Mouse (Mus musculus): ENCODE measurements around the gene Slc39a2. TPM values are rescaled to one million over a fixed set of nuclear protein-coding genes. Genes with fewer than 3 reads are reported as not detected.
"Not testable (repeated sequence)": the region's sequence is repeated elsewhere in the genome, so short reads cannot be mapped to it uniquely, and the experiment has no call there.

The Slc39a2 gene
- polyA plus RNA-seq, 1 experiment from 2014 or later: 0.31 TPM

- no peak overlapping the region for H3K9ac ChIP-seq (ENCODE audit: low read depth, low read length)
- H3K4me1 ChIP-seq (ENCODE audit: control insufficient read depth, insufficient read depth, low read length): peaks cover 5% of the 10 kb centered on the region; the same call in 1 of the 2 replicates
- H3K27me3 ChIP-seq (ENCODE audit: control insufficient read depth, insufficient read depth, low read length): 0 out of 2 replicates have a peak, but pooled peaks cover 2% of the 10 kb centered on the region
- no peaks in the 10 kb centered on the region for H3K9me3 ChIP-seq (replicated peaks; ENCODE audit: control insufficient read depth, low read length)
- H3K27ac ChIP-seq (ENCODE audit: low read depth, low read length): no peak overlapping the region
- H3K4me3 ChIP-seq (ENCODE audit: low read depth, low read length): no peak overlapping the region
- no peak overlapping the region for H3K4me2 ChIP-seq
- H3K36me3 ChIP-seq (ENCODE audit: control insufficient read depth, insufficient read depth, low read length): no peaks in the 10 kb centered on the region
- 69% methylated on average over 16 of the region's 16 CpGs for WGBS (ENCODE audit: insufficient replicate concordance)
- no peak for ATAC-seq (replicated peaks; ENCODE audit: insufficient number of reproducible peaks, low FRiP score, low TSS enrichment)
Observed at GRCm38 (mm10) chr14:51921759-51922570, 29.3 kb downstream of the Slc39a2 start.

- Histone ChIP-seq H3K4me3 (ENCODE audit: low read depth, low read length) (no peak within 1 kb of the TSS), H3K27ac (ENCODE audit: low read depth, low read length) (no peak within 1 kb of the TSS), H3K9ac (ENCODE audit: low read depth, low read length) (no peak within 1 kb of the TSS), H3K27me3 (ENCODE audit: control insufficient read depth, insufficient read depth, low read length) (0 out of 2 replicates have a peak, but pooled peaks cover 2% of the 10 kb centered on the region), H3K4me1 (ENCODE audit: control insufficient read depth, insufficient read depth, low read length) (peaks cover 5% of the 10 kb centered on the region; the same call in 1 of the 2 replicates), H3K36me3 (ENCODE audit: control insufficient read depth, insufficient read depth, low read length) (no peaks in the 10 kb centered on the region), H3K4me2 (no peak within 1 kb of the TSS), H3K9me3 (replicated peaks; ENCODE audit: control insufficient read depth, low read length) (no peaks in the 10 kb centered on the region)
- no peak for ATAC-seq (replicated peaks; ENCODE audit: insufficient number of reproducible peaks, low FRiP score, low TSS enrichment)
- 81% methylated on average over 7 of the region's 7 CpGs for WGBS (ENCODE audit: insufficient replicate concordance)
Observed at GRCm38 (mm10) chr14:51922571-51922865, 29.8 kb downstream of the Slc39a2 start, which contains the start of gene Rnase13. Rnase13 (minus strand) TSS chr14:51922773.

DNA sequence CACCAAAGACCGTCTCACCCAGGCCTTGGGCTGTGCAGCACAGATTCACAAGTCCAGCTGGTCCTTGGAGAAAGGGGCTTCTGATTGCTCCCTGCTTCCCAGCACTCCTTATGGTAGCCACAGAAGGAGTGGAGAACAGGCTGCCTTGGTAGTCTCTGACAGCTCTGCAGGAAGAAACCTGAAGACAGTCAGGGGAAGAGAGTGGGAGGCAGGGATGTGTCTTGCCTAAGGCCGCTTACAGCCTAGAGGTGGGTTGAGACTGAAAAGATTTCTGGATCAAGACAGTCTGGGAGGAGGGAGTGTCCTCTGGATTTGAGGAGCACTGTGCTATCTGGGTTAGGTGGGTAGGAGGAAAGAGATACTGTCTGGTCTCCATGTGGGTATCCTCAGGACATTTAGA lies 30.2 kb downstream of the Slc39a2 start:
- no peak overlapping the region for H3K27ac ChIP-seq (ENCODE audit: low read depth, low read length)
- no peak overlapping the region for H3K4me3 ChIP-seq (ENCODE audit: low read depth, low read length)
- H3K27me3 ChIP-seq (ENCODE audit: control insufficient read depth, insufficient read depth, low read length): 0 out of 2 replicates have a peak, but pooled peaks cover 2% of the 10 kb centered on the region
- WGBS (ENCODE audit: insufficient replicate concordance): 76% methylated on average over 2 of the region's 2 CpGs
- no peak for ATAC-seq (replicated peaks; ENCODE audit: insufficient number of reproducible peaks, low FRiP score, low TSS enrichment)
- H3K9me3 ChIP-seq (replicated peaks; ENCODE audit: control insufficient read depth, low read length): no peaks in the 10 kb centered on the region
- no peaks in the 10 kb centered on the region for H3K36me3 ChIP-seq (ENCODE audit: control insufficient read depth, insufficient read depth, low read length)
- no peak overlapping the region for H3K4me2 ChIP-seq
- no peak overlapping the region for H3K9ac ChIP-seq (ENCODE audit: low read depth, low read length)
- peaks cover 5% of the 10 kb centered on the region; the same call in 1 of the 2 replicates for H3K4me1 ChIP-seq (ENCODE audit: control insufficient read depth, insufficient read depth, low read length)

- WGBS (ENCODE audit: insufficient replicate concordance): 64% methylated on average over 4 of the region's 4 CpGs
- H3K27me3 ChIP-seq (ENCODE audit: control insufficient read depth, insufficient read depth, low read length): 0 out of 2 replicates have a peak, but pooled peaks cover 2% of the 10 kb centered on the region
- H3K9ac ChIP-seq (ENCODE audit: low read depth, low read length): no peak overlapping the region
- no peak; the same call in 1 of the 2 replicates for ATAC-seq (replicated peaks; ENCODE audit: insufficient number of reproducible peaks, low FRiP score, low TSS enrichment)
- no peak overlapping the region for H3K4me3 ChIP-seq (ENCODE audit: low read depth, low read length)
- no peak overlapping the region for H3K27ac ChIP-seq (ENCODE audit: low read depth, low read length)
- no peaks in the 10 kb centered on the region for H3K9me3 ChIP-seq (replicated peaks; ENCODE audit: control insufficient read depth, low read length)
- H3K4me1 ChIP-seq (ENCODE audit: control insufficient read depth, insufficient read depth, low read length): peaks cover 5% of the 10 kb centered on the region; the same call in 1 of the 2 replicates
- no peak overlapping the region for H3K4me2 ChIP-seq
- H3K36me3 ChIP-seq (ENCODE audit: control insufficient read depth, insufficient read depth, low read length): no peaks in the 10 kb centered on the region
Observed at GRCm38 (mm10) chr14:51923492-51923891, 30.8 kb downstream of the Slc39a2 start.

DNA sequence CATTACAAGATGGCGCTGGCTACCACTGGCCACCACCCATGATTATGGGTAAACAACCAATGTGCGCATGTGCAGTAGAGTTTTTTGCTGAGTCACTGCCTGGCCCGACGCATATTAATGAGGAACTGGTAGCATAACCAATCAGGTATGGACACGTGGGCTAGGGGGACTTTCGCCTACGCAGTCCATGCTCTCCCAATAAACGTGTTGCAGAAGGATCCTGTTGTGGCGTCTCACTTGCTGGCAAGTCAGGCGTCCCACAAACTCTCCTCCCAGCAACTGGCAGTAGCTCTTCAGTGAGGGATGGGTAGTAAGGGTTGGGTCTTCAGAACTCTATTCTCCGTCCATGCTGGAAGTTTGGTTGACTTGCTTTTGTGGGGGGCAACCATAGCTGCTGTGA lies 34.2 kb downstream of the Slc39a2 start:
- not testable (repeated sequence) for H3K4me2 ChIP-seq; H3K36me3 ChIP-seq (ENCODE audit: control insufficient read depth, insufficient read depth, low read length); ATAC-seq (replicated peaks; ENCODE audit: insufficient number of reproducible peaks, low FRiP score, low TSS enrichment); H3K27me3 ChIP-seq (ENCODE audit: control insufficient read depth, insufficient read depth, low read length); H3K9ac ChIP-seq (ENCODE audit: low read depth, low read length); H3K4me3 ChIP-seq (ENCODE audit: low read depth, low read length); H3K27ac ChIP-seq (ENCODE audit: low read depth, low read length); H3K9me3 ChIP-seq (replicated peaks; ENCODE audit: control insufficient read depth, low read length); H3K4me1 ChIP-seq (ENCODE audit: control insufficient read depth, insufficient read depth, low read length)
- 89% methylated on average over 11 of the region's 11 CpGs for WGBS (ENCODE audit: insufficient replicate concordance)

DNA sequence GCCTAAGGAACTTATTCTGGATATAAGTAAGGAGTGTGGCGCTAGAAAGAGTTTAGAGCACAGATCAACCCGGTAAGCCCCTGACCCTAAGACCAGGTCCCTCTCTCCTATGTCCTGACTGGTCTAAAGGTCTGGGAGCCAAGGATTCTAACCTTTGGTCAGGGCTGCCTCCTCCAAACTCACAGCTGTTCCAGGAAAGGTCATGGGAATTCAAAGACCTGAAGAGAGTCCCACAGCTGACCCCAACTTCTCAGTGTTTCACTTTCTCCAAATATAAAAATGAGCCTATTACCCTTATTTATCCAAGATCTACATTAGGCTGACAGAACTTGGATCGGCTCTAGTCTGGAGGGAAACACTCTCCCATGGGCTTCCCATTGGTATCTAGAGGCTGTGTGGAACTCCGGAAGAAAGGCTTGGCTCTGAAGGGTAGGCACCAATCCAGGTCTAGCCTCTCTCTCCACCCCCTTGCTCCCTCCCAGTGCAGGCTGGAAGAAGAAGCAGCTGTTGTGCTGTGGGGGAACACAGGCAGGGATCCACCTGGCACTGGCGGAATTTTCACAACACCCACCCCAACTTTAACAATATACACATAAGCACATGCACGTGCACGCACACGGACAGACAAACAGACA lies 36.7 kb downstream of the Slc39a2 start:
- Histone ChIP-seq H3K27ac (ENCODE audit: low read depth, low read length) (no peak overlapping the region), H3K9me3 (replicated peaks; ENCODE audit: control insufficient read depth, low read length) (no peaks in the 10 kb centered on the region), H3K9ac (ENCODE audit: low read depth, low read length) (no peak overlapping the region), H3K4me2 (no peak overlapping the region), H3K4me1 (ENCODE audit: control insufficient read depth, insufficient read depth, low read length) (no peaks in the 10 kb centered on the region), H3K27me3 (ENCODE audit: control insufficient read depth, insufficient read depth, low read length) (no peaks in the 10 kb centered on the region), H3K36me3 (ENCODE audit: control insufficient read depth, insufficient read depth, low read length) (no peaks in the 10 kb centered on the region), H3K4me3 (ENCODE audit: low read depth, low read length) (no peak overlapping the region)
- ATAC-seq (replicated peaks; ENCODE audit: insufficient number of reproducible peaks, low FRiP score, low TSS enrichment): no peak
- WGBS (ENCODE audit: insufficient replicate concordance): 70% methylated on average over 8 of the region's 8 CpGs

- H3K4me1 ChIP-seq (ENCODE audit: control insufficient read depth, insufficient read depth, low read length): no peaks in the 10 kb centered on the region
- H3K36me3 ChIP-seq (ENCODE audit: control insufficient read depth, insufficient read depth, low read length): no peaks in the 10 kb centered on the region
- no peak overlapping the region for H3K27ac ChIP-seq (ENCODE audit: low read depth, low read length)
- H3K9ac ChIP-seq (ENCODE audit: low read depth, low read length): no peak overlapping the region
- ATAC-seq (replicated peaks; ENCODE audit: insufficient number of reproducible peaks, low FRiP score, low TSS enrichment): no peak
- H3K4me2 ChIP-seq: no peak overlapping the region
- WGBS (ENCODE audit: insufficient replicate concordance): 55% methylated on average over 9 of the region's 9 CpGs
- H3K4me3 ChIP-seq (ENCODE audit: low read depth, low read length): no peak overlapping the region
- H3K27me3 ChIP-seq (ENCODE audit: control insufficient read depth, insufficient read depth, low read length): no peaks in the 10 kb centered on the region
- no peaks in the 10 kb centered on the region for H3K9me3 ChIP-seq (replicated peaks; ENCODE audit: control insufficient read depth, low read length)
Observed at GRCm38 (mm10) chr14:51929968-51930367, 37.3 kb downstream of the Slc39a2 start.

GRCm38 (mm10) chr14:51930824-51931223 lies 38.1 kb downstream of the Slc39a2 start:
- H3K27ac ChIP-seq (ENCODE audit: low read depth, low read length): no peak overlapping the region
- no peaks in the 10 kb centered on the region for H3K36me3 ChIP-seq (ENCODE audit: control insufficient read depth, insufficient read depth, low read length)
- WGBS (ENCODE audit: insufficient replicate concordance): 23% methylated on average over 5 of the region's 5 CpGs
- no peak overlapping the region for H3K4me2 ChIP-seq
- ATAC-seq (replicated peaks; ENCODE audit: insufficient number of reproducible peaks, low FRiP score, low TSS enrichment): no peak; the same call in 1 of the 2 replicates
- H3K27me3 ChIP-seq (ENCODE audit: control insufficient read depth, insufficient read depth, low read length): no peaks in the 10 kb centered on the region
- no peak overlapping the region for H3K9ac ChIP-seq (ENCODE audit: low read depth, low read length)
- no peaks in the 10 kb centered on the region for H3K9me3 ChIP-seq (replicated peaks; ENCODE audit: control insufficient read depth, low read length)
- no peaks in the 10 kb centered on the region for H3K4me1 ChIP-seq (ENCODE audit: control insufficient read depth, insufficient read depth, low read length)
- H3K4me3 ChIP-seq (ENCODE audit: low read depth, low read length): no peak overlapping the region

Data from heart, embryonic 11.5 days (tissue).